Mouse (Mus musculus) cerebellum, adult 2 months (tissue): ENCODE measurements around the gene Nlrp3.
"Not testable (repeated sequence)": the region's sequence is repeated elsewhere in the genome, so short reads cannot be mapped to it uniquely, and the experiment has no call there.

Experiments used
- CTCF ChIP-seq: fragments of 200-500 bp; IDR thresholded peaks from 2 replicates; pipeline ENCODE4 v1.5.1; 2011; ENCODE audit warnings: low read depth, mild to moderate bottlenecking, control low read depth, low read length, moderate library complexity, borderline replicate concordance; ENCODE audit not compliant: insufficient read depth
- POLR2A ChIP-seq: fragments of 200-500 bp; IDR thresholded peaks from 2 replicates; pipeline ENCODE4 v1.6.1; 2011; ENCODE audit warnings: low read length, control low read depth, borderline replicate concordance; ENCODE audit not compliant: insufficient read depth

- TF ChIP-seq POLR2A, CTCF: not testable (repeated sequence)
These were observed 34.8 kb downstream of the Nlrp3 start, which contains the start of gene Olfr222 for GRCm38 (mm10) chr11:59576135-59576534.
